ENCODE assay signal across 1 mouse cellular context in the genomic region with DNA sequence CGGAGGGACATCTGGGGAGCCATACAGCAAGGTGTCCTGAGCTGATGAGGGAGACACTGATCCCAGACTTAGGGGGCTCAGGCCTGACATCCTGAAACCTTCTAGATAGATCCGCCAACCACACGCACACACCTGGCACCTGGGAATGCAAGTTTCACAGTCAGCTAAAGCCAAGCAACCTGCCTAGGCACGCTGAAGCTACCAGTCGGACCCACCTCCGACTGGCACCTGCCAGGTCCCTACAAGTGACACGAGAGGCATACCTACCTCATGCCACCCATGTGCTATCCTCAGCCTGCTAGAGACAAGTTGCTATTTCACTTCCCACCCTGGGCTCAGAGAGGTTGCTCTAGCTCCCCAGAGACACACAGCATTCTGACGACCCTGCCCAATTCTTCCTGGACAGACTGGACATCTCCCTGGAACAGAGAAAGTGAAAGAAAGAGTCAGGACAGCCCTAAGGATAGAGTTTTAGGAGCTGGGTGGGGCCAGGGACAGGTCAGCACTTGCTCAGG.
TF ChIP-seq lines count a peak whose summit lies in the region.

No protein-coding gene starts in this region.

TF ChIP-seq in CH12.LX, 34 proteins besides CTCF, POLR2A, EP300 and RAD21:
- TF ChIP-seq KAT2A (IDR thresholded peaks at IDR 0.05; ENCODE audit: insufficient replicate concordance, low read length): no peak
- TF ChIP-seq JUND (conservative IDR thresholded peaks at IDR 0.05; ENCODE audit: low read depth, low read length): no peak
- TF ChIP-seq PAX5 (IDR thresholded peaks at IDR 0.05; ENCODE audit: low read length): no peak
- no peak for TF ChIP-seq CHD2 (IDR thresholded peaks at IDR 0.05; ENCODE audit: low read length)
- no peak for TF ChIP-seq E2F4 (IDR thresholded peaks at IDR 0.05; ENCODE audit: insufficient replicate concordance, low read depth, low read length)
